Mouse (Mus musculus) megakaryocyte-erythroid progenitor cell, adult 5 weeks (primary cell): ENCODE measurements around the gene Slc6a20b. TPM values are rescaled to one million over a fixed set of nuclear protein-coding genes. Genes with fewer than 3 reads are reported as not detected.

ENCODE experiments used
- polyA plus RNA-seq: library from polyadenylated mRNA; stranded (reverse); fragments of >175 nt; gene quantifications from 2 replicates; pipeline ENCODE4 v1.2.3, GENCODE M21; 2012

Slc6a20b gene
- polyA plus RNA-seq, result 0.01 TPM in 1 of 2 replicates, not detected in the other

DNA sequence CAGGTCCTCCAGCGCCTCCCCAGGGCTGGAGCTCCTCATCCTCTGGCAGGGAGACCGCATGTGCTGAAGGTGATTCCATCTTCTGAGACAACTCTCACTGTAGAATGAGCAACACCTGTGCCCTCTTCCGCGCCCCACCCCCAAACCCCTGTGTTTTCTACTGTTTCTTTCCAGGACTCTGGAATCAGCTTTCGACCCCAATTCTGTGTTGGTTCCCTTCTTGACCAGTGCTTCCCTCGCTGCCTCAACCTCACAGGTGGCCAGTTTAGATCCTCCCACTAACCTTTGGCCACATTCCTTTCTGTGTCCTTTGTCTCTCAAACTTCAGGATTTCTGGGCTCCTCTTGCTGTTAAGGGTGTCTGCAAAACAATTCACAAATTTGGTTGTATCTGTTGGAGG lies at the start of gene Slc6a20b:
Gene Slc6a20b, minus strand, starts transcription at position 285 of the 400 bp plus-strand sequence.

DNA sequence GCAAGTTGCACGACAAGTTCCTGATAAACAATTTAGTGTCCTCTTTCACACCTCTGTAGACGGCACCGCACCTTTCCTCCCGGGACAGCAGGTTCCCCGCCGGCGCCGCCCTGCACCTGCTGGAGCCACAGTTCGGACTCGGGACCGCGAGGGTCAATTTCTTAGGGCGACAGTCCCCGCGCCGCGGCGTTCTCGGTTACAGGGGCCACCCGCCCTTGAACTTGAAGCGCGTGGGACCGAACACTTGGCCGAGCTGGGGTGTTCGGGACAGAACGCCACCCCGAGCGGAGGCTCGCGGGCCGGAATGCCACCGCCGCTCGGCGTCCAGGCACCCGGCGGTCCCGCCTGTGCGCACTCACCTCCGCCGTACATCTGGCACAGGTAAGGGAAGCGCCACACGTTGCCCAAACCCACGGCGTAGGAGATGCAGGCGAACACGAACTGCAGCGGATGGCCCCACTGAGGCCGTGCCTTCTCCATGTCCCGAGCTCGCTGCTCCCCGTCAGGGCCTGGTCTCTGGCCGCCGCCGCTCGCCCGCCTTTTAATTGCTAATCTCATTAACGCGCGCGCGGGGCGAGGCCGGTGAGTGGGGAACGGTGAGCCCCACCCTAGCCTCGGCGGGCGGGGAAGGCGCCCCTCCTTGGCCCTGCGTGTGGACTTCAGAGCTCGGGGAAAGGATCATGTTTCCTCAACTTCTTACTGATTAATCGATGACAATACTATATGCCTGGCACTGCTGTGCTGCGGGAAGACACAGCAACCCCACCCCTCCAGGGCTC lies 46.2 kb upstream of the Slc6a20b start, which contains the start of the genes Ccr9 and Slc6a20a:
Gene Ccr9, plus strand, starts transcription at position 113 of the 779 bp plus-strand sequence.
Gene Slc6a20a, minus strand, starts transcription at position 559 of the 779 bp plus-strand sequence.

Other genes starting within 250 kb of the Slc6a20b start
- gene Limd1, start 153.9 kb downstream of the Slc6a20b start, polyA plus RNA-seq, result 11.9 and 12.8 TPM in 2 replicates
- 2.6 and 3.2 TPM in 2 replicates for gene Sacm1l, start 102.8 kb downstream of the Slc6a20b start, polyA plus RNA-seq
- 0.08 and 0.15 TPM in 2 replicates for gene Ccr9, start 45.9 kb upstream of the Slc6a20b start, polyA plus RNA-seq
- 0.30 and 0.37 TPM in 2 replicates for gene Slc6a20a, start 46.3 kb upstream of the Slc6a20b start, polyA plus RNA-seq
- gene Lztfl1, start 85.1 kb upstream of the Slc6a20b start, polyA plus RNA-seq, result 1.2 and 1.7 TPM in 2 replicates
- not detected in 2 replicates for gene Cxcr6, start 173.9 kb upstream of the Slc6a20b start, polyA plus RNA-seq
- 2.4 and 3.2 TPM in 2 replicates for gene Fyco1, start 219.3 kb upstream of the Slc6a20b start, polyA plus RNA-seq
- not detected in 2 replicates for gene Xcr1, start 229.5 kb upstream of the Slc6a20b start, polyA plus RNA-seq